Mouse (Mus musculus): ENCODE measurements at regions not wholly inside any gene's neighbourhood (a gene's known extent, or its start where the extent isn't known, plus 50 kb on each side); places are given as distances from the start of the nearest gene placed in this dataset.

GRCm38 (mm10) chr1:35992937-35993336 lies 75.3 kb upstream of the Hs6st1 start:
- TF ChIP-seq CTCF (IDR thresholded peaks at IDR 0.05; ENCODE audit: borderline replicate concordance, insufficient read depth, low read depth, low read length) (no peak), POLR2A (IDR thresholded peaks at IDR 0.05; ENCODE audit: borderline replicate concordance, insufficient read depth, low read length) (no peak)
